Mouse (Mus musculus) activated CD4-positive, CD25-positive, alpha-beta regulatory T cell (primary cell): ENCODE measurements around the gene Gna14. TPM values are rescaled to one million over a fixed set of nuclear protein-coding genes. Genes with fewer than 3 reads are reported as not detected.

ENCODE experiments used
- polyA plus RNA-seq, 2 experiments: library from polyadenylated mRNA; unstranded; fragments of 100-300 nt; shearing (Covaris generic); gene quantifications; one replicate each; pipeline ENCODE4 v1.2.1; 2017

Gna14 gene
- polyA plus RNA-seq, result 1 to 10 TPM; 2.8 to 4.9 TPM

DNA sequence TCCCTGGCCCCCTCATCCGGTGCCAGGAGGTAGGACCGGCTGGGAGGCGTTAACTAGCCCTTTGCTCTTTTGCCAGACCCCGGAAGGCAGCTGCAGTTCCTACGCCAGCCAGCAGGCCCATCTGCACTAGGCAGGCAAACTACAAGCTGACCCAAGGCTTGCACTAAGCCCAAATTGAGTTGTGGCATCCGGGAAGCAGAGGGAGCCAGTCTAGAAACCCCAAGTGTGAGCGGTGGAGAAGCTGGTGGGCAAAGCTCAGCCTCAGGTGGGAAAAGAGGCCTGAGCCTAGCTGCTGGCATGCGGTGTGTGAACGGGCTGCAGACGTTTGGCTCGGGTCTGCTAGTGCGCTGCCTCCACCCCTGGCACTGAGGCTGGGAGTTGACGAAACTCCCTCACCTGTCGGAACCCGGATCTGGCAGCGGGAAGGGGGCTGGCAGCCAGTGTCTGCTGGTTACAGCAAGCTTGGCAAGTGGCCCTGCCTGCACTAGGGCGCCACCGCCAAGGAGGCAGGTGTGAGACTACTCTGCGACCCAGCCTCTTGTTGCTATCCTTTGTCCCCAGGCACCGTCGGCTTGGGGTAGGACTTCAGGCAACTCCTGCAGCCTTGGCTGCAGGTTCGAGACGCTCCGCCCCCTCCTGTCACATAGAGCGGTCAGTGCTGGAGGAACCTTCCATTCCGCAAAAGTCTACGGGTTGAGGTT, at the start of gene Gna14:
Gene Gna14 (plus strand): TSS at position 232 of the 701 bp plus-strand sequence.

